ENCODE assay signal across 8 mouse cellular contexts in the genomic region with DNA sequence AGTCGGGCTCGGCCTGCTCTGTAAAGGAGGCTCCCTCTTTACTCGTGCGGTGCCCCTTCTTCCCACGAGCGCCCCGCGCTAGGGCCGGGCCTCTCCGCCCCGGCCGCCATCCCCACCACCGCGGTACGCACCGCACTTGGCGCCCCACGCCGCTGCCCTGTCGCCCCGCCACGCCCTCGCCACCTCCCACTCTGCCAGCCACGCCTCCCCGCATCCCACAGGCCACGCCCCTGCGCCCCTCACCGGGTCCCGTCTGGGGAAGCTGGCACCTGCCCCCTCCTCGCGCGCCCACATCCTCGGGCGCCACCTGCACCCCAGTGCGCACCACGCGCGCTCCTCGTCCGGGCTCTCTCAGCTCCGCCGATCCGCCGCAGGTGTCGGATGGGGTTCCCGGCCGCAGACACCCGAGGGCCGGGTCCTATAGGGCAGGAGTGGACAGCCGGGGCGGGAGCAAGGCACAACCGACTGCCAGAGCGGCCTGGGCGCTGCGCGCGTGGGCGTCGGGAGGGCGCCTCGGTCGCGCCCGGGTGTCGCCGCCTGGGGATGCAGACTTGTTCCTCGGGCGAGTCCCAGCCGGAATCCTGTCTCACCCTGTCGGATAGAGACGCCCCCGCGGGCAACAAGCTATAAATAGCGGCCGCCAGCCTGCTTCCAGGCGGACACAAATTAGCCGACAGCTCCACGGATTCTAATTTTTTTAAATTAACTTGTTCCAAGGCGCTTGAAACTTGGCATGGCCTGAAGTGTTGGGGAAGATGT. TPM values are rescaled to one million over a fixed set of nuclear protein-coding genes. Genes with fewer than 3 reads are reported as not detected.
A peak's percentile ranks its signal among the peaks of the same experiment; 100 is the strongest.
DNase-seq lines count a peak whose midpoint lies in the region; ATAC-seq lines count a peak whose summit lies in the region.

Gene Gja3, minus strand, starts transcription at position 538 of the 759 bp plus-strand sequence.

- peak within 1 kb of the TSS; percentile 91 for H3K4me2 ChIP-seq in lung, embryonic 15.5 days
- peak within 1 kb of the TSS; percentile 95 for H3K4me2 ChIP-seq in embryonic facial prominence, embryonic 12.5 days (replicated peaks)
- peak within 1 kb of the TSS; percentile 65 for H3K4me2 ChIP-seq in heart, embryonic 16.5 days (ENCODE audit: low read depth, low read length)

- no peak within 1 kb of the TSS for H3K27ac ChIP-seq in lung, embryonic 15.5 days
- no peak within 1 kb of the TSS for H3K27ac ChIP-seq in embryonic facial prominence, embryonic 12.5 days
- H3K27ac ChIP-seq in heart, embryonic 16.5 days (ENCODE audit: low read length): peak within 1 kb of the TSS; percentile 75

- peak; percentile 59 for ATAC-seq in lung, embryonic 15.5 days (ENCODE audit: borderline replicate concordance, extremely low read depth, low FRiP score, low TSS enrichment)
- ATAC-seq in embryonic facial prominence, embryonic 12.5 days (ENCODE audit: insufficient number of reproducible peaks, insufficient read depth, low FRiP score, low TSS enrichment): peak; percentile 69; the same call in 1 of the 2 replicates
- ATAC-seq in heart, embryonic 16.5 days (replicated peaks; ENCODE audit: extremely low read depth, insufficient read depth, low FRiP score): peak; percentile 88

- peaks cover 25% of the 10 kb centered on the region for H3K4me1 ChIP-seq in lung, embryonic 15.5 days
- H3K4me1 ChIP-seq in embryonic facial prominence, embryonic 12.5 days: peaks cover 7% of the 10 kb centered on the region; the same call in 1 of the 2 replicates
- H3K4me1 ChIP-seq in heart, embryonic 16.5 days (ENCODE audit: control insufficient read depth, insufficient read depth, low read length): peaks cover 6% of the 10 kb centered on the region

- H3K9ac ChIP-seq in lung, embryonic 15.5 days: peak within 1 kb of the TSS; percentile 20; the same call in 1 of the 2 replicates
- H3K9ac ChIP-seq in embryonic facial prominence, embryonic 12.5 days: peak within 1 kb of the TSS; percentile 29; the same call in 1 of the 2 replicates
- H3K9ac ChIP-seq in heart, embryonic 16.5 days (ENCODE audit: low read length): peak within 1 kb of the TSS; percentile 78

- H3K27me3 ChIP-seq in lung, embryonic 15.5 days: peaks cover 46% of the 10 kb centered on the region
- H3K27me3 ChIP-seq in embryonic facial prominence, embryonic 12.5 days: peaks cover 46% of the 10 kb centered on the region
- peaks cover 22% of the 10 kb centered on the region for H3K27me3 ChIP-seq in heart, embryonic 16.5 days (ENCODE audit: control insufficient read depth, insufficient read depth, low read length)

- H3K36me3 ChIP-seq in lung, embryonic 15.5 days: no peaks in the 10 kb centered on the region
- H3K36me3 ChIP-seq in embryonic facial prominence, embryonic 12.5 days: no peaks in the 10 kb centered on the region
- no peaks in the 10 kb centered on the region for H3K36me3 ChIP-seq in heart, embryonic 16.5 days (ENCODE audit: control insufficient read depth, insufficient read depth)

- H3K9me3 ChIP-seq in lung, embryonic 15.5 days: no peaks in the 10 kb centered on the region
- H3K9me3 ChIP-seq in embryonic facial prominence, embryonic 12.5 days: no peaks in the 10 kb centered on the region
- no peaks in the 10 kb centered on the region for H3K9me3 ChIP-seq in heart, embryonic 16.5 days (replicated peaks; ENCODE audit: control insufficient read depth, low read length)

- peak within 1 kb of the TSS; percentile 45 for H3K4me3 ChIP-seq in lung, embryonic 15.5 days
- H3K4me3 ChIP-seq in embryonic facial prominence, embryonic 12.5 days: peak within 1 kb of the TSS; percentile 52
- peak within 1 kb of the TSS; percentile 61 for H3K4me3 ChIP-seq in heart, embryonic 16.5 days (ENCODE audit: low read length)

- DNase-seq in lung, adult 18-20 months: no peak
- DNase-seq in left cerebral cortex, postnatal 36 days (ENCODE audit: low spot score in 2 of 2): peak; percentile 21 to 22
- peak; percentile 64 for DNase-seq in neural tube, embryonic 10.5 days (ENCODE audit: extremely low spot score, low spot score)
- peak; percentile 95 for DNase-seq in thymus, postnatal 14 days
- no peak for DNase-seq in cerebellum, postnatal 36 days

- WGBS in lung, embryonic 15.5 days: 2% methylated on average over 63 of the region's 79 CpGs
- whole genome bisulfite sequencing in embryonic facial prominence, embryonic 12.5 days: under 1% methylated on average over 73 of the region's 79 CpGs
- under 1% methylated on average over 78 of the region's 79 CpGs for WGBS in heart, embryonic 16.5 days

- intact Hi-C loops in left cerebral cortex, postnatal 36 days (cut with DNase I): loop anchor here (5.0 kb wide), 1 partner anchor 95 kb away; no protein-coding TSS in a partner anchor

RNA-seq across cellular contexts. Expression of gene Gja3, which starts in this region (rescaled TPM):
- polyA plus RNA-seq in lung, embryonic 15.5 days (2015; fragmentation: Nextera tagmentation; extraction: Ambion mirVana): 3.3 and 5.3 TPM in 2 replicates
- 2.1 and 4.1 TPM in 2 replicates for polyA plus RNA-seq in embryonic facial prominence, embryonic 12.5 days (2016; fragmentation: Nextera tagmentation; extraction: Ambion mirVana)
- polyA plus RNA-seq in heart, embryonic 16.5 days (2015; fragmentation: Nextera tagmentation; extraction: Ambion mirVana): 56.9 and 57.0 TPM in 2 replicates
- under 1 TPM; 0.15 to 0.27 TPM for total RNA-seq in left cerebral cortex, postnatal 36 days (2021)

Comparison
In these comparisons a context has a peak if more than half of its experiments do, and no peak if none do; other contexts are left out.
1. Peak in DNase-seq in left cerebral cortex, postnatal 36 days; RNA of the gene not detected or under 1 TPM.
2. H3K9ac ChIP-seq: peak in every context shown above with its lines; median percentile 78 in heart, embryonic 16.5 days; 29 in embryonic facial prominence, embryonic 12.5 days; 20 in lung, embryonic 15.5 days.
3. DNase-seq: peak in neural tube, embryonic 10.5 days (single experiment) and thymus, postnatal 14 days (single experiment); none in lung, adult 18-20 months (0 of 2) and cerebellum, postnatal 36 days (0 of 2).
4. Peak in every context shown above with its lines, with median percentiles within 50 percentile points of each other: ATAC-seq, H3K4me2 ChIP-seq and H3K4me3 ChIP-seq.